Comparison of ENCODE assay signal across 10 mouse cellular contexts in the genomic region with DNA sequence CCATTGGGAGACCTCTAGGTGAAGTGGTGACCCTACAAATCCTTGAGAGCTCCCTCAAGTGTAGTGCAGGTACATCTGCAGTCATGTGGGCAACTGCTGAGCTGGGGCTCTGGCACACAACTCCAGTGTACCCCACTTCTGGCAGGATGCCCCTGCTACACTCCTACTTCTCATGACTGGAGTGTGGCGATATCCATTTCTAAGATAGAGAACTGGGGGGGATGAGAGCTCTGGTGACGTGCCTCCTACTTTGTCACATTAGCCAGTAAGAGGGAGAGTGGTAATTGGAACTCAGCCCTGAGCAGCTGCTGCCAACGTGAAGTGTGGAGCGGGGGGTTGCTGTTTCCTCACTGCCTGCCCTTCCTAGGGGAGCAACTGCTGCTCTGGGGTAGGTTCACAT.
"Had no signal": no experiment of that assay in that cellular context is flagged by ENCODE, and none has a peak within 500 bp of the region (broad histone marks: within the 10 kb centered on the region; RNA-seq: fewer than 3 reads in every experiment).

No protein-coding gene starts in this region.

- ATAC-seq: hindbrain, embryonic 16.5 days; inflammation-experienced regulatory T-cells, adult 6 months; intestine, postnatal 0 days; liver, embryonic 12.5 days; midbrain, embryonic 16.5 days had no signal

- DNase-seq: kidney, adult 9 months; kidney, postnatal 36 days; lung, embryonic 14.5 days; lung, postnatal 14 days; thymus, postnatal 36 days had no signal
